Mouse (Mus musculus): ENCODE data around the gene Unc13a. TPM values are rescaled to one million over a fixed set of nuclear protein-coding genes. Genes with fewer than 3 reads are reported as not detected.
"Not testable (repeated sequence)": the region's sequence is repeated elsewhere in the genome, so short reads cannot be mapped to it uniquely, and the experiment has no call there.

Gene Unc13a
- polyA plus RNA-seq, 1 experiment from 2014 or later = 12.8 TPM

DNA sequence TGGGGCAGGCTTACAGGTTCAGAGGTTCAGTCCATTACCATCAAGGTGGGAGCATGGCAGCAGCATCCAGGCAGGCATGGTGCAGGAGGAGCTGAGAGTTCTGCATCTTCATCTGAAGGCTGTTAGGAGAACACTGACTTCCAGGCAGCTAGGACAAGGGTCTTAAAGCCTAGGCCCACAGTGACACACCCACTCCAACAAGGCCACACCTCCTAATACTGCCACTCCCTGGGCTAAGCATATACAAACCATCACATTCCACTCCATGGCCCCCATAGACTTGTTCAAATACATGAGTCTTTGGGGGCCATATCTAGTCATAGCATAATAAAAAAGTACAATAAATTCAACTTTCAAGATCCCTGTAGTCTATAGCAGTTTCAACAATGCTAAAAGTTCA lies 31.8 kb upstream of the Unc13a start:
- not testable (repeated sequence) for H3K36me3 ChIP-seq; H3K9ac ChIP-seq (replicated peaks); H3K4me2 ChIP-seq (replicated peaks); H3K27ac ChIP-seq (replicated peaks); H3K9me3 ChIP-seq; H3K4me1 ChIP-seq; H3K4me3 ChIP-seq; ATAC-seq (ENCODE audit: low FRiP score, low read depth)
- peaks cover 80% of the 10 kb centered on the region for H3K27me3 ChIP-seq

GRCm38 (mm10) chr8:71702923-71703322 lies 31.4 kb upstream of the Unc13a start:
- 85% methylated on average over 3 of the region's 3 CpGs for WGBS
- Histone ChIP-seq H3K9ac (replicated peaks) (no peak overlapping the region), H3K4me2 (replicated peaks) (no peak overlapping the region), H3K27me3 (peaks cover 80% of the 10 kb centered on the region), H3K4me3 (no peak overlapping the region), H3K27ac (replicated peaks) (no peak overlapping the region), H3K36me3 (no peaks in the 10 kb centered on the region), H3K4me1 (peaks cover 5% of the 10 kb centered on the region; the same call in 1 of the 2 replicates), H3K9me3 (no peaks in the 10 kb centered on the region)
- ATAC-seq (ENCODE audit: low FRiP score, low read depth) = no peak

- Histone ChIP-seq H3K9ac (replicated peaks) (no peak overlapping the region), H3K27ac (replicated peaks) (no peak overlapping the region), H3K4me2 (replicated peaks) (no peak overlapping the region), H3K36me3 (no peaks in the 10 kb centered on the region), H3K4me3 (no peak overlapping the region), H3K4me1 (peaks cover 5% of the 10 kb centered on the region; the same call in 1 of the 2 replicates), H3K9me3 (no peaks in the 10 kb centered on the region), H3K27me3 (peaks cover 80% of the 10 kb centered on the region)
- no peak for ATAC-seq (ENCODE audit: low FRiP score, low read depth)
- WGBS = 28% methylated on average over 4 of the region's 4 CpGs
Measured at GRCm38 (mm10) chr8:71702087-71702432, 30.5 kb upstream of the Unc13a start.

- Histone ChIP-seq H3K27me3 (peaks cover 81% of the 10 kb centered on the region), H3K9me3 (no peaks in the 10 kb centered on the region), H3K36me3 (no peaks in the 10 kb centered on the region), H3K27ac (replicated peaks) (no peak within 1 kb of the TSS), H3K4me3 (0 out of 2 replicates have a peak within 1 kb of the TSS, but pooled peaks have one; percentile 0), H3K4me1 (peaks cover 5% of the 10 kb centered on the region; the same call in 1 of the 2 replicates), H3K4me2 (replicated peaks) (0 out of 2 replicates have a peak within 1 kb of the TSS, but pooled peaks have one; percentile 4), H3K9ac (replicated peaks) (no peak within 1 kb of the TSS; the same call in 1 of the 2 replicates)
- 24% methylated on average over 33 of the region's 34 CpGs for WGBS
- no peak for ATAC-seq (ENCODE audit: low FRiP score, low read depth)
Measured at GRCm38 (mm10) chr8:71701414-71702086, 30.0 kb upstream of the Unc13a start, which contains the start of gene B3gnt3. Gene B3gnt3, minus strand, starts transcription at chr8:71701789.

- H3K27me3 ChIP-seq = peaks cover 84% of the 10 kb centered on the region
Measured at GRCm38 (mm10) chr8:71700493-71701269, 29.1 kb upstream of the Unc13a start.

GRCm38 (mm10) chr8:71695456-71695855 lies 23.9 kb upstream of the Unc13a start:
- not testable (repeated sequence) for H3K36me3 ChIP-seq; H3K9me3 ChIP-seq; H3K4me2 ChIP-seq (replicated peaks); H3K9ac ChIP-seq (replicated peaks); H3K4me3 ChIP-seq; H3K27ac ChIP-seq (replicated peaks); ATAC-seq (ENCODE audit: low FRiP score, low read depth)
- 66% methylated on average over 12 of the region's 12 CpGs for WGBS
- Histone ChIP-seq H3K4me1 (peaks cover 12% of the 10 kb centered on the region; the same call in 1 of the 2 replicates), H3K27me3 (peaks cover 90% of the 10 kb centered on the region)

More at GRCm38 (mm10) chr8:71700493-71701269, 29.1 kb upstream of the Unc13a start:
- H3K4me2 ChIP-seq (replicated peaks) = 0 out of 2 replicates have a peak overlapping the region, but pooled peaks have one; percentile 4
- no peaks in the 10 kb centered on the region for H3K36me3 ChIP-seq
- no peak overlapping the region; the same call in 1 of the 2 replicates for H3K9ac ChIP-seq (replicated peaks)
- WGBS = 12% methylated on average over 29 of the region's 29 CpGs
- no peak overlapping the region for H3K27ac ChIP-seq (replicated peaks)
- H3K4me3 ChIP-seq = 0 out of 2 replicates have a peak overlapping the region, but pooled peaks have one; percentile 0
- H3K4me1 ChIP-seq = peaks cover 5% of the 10 kb centered on the region; the same call in 1 of the 2 replicates
- ATAC-seq (ENCODE audit: low FRiP score, low read depth) = peak; percentile 16; the same call in 1 of the 2 replicates
- H3K9me3 ChIP-seq = no peaks in the 10 kb centered on the region

- ATAC-seq (ENCODE audit: low FRiP score, low read depth) = no peak
- Histone ChIP-seq H3K4me3 (peak overlapping the region; percentile 15), H3K27me3 (peaks cover 90% of the 10 kb centered on the region), H3K9me3 (no peaks in the 10 kb centered on the region), H3K4me2 (replicated peaks) (peak overlapping the region; percentile 21), H3K9ac (replicated peaks) (no peak overlapping the region), H3K27ac (replicated peaks) (no peak overlapping the region), H3K36me3 (no peaks in the 10 kb centered on the region), H3K4me1 (peaks cover 12% of the 10 kb centered on the region; the same call in 1 of the 2 replicates)
- 7% methylated on average over 68 of the region's 68 CpGs for WGBS
Measured at GRCm38 (mm10) chr8:71693166-71694041, 21.8 kb upstream of the Unc13a start.

GRCm38 (mm10) chr8:71692509-71692908 lies 21.0 kb upstream of the Unc13a start:
- 2% methylated on average over 30 of the region's 30 CpGs for WGBS
- no peak for ATAC-seq (ENCODE audit: low FRiP score, low read depth)
- Histone ChIP-seq H3K4me3 (no peak overlapping the region), H3K27ac (replicated peaks) (no peak overlapping the region), H3K27me3 (peaks cover 94% of the 10 kb centered on the region), H3K4me2 (replicated peaks) (no peak overlapping the region), H3K4me1 (peaks cover 12% of the 10 kb centered on the region; the same call in 1 of the 2 replicates), H3K36me3 (no peaks in the 10 kb centered on the region), H3K9me3 (no peaks in the 10 kb centered on the region), H3K9ac (replicated peaks) (no peak overlapping the region)

DNA sequence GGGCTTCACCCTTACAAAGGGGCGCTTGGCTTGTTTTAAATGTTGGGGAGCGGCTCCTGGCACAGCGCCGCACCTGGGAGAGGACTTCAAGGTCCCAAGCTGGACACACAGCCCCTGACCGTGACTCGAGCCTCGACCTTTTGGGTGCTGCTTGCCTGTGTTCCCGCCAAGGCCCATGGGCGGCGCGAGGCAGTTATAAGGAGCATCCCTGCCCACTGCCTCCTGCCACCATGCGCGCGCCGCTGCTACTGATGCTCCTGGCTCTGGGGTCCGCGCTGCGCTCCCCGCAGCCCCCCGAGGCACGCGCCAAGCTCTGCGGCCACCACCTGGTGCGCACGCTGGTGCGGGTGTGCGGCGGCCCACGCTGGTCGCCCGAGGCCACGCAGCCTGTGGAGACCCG lies 17.5 kb upstream of the Unc13a start, which contains the start of gene Insl3:
TSS of gene Insl3 (plus strand) at position 187 of the 400 bp plus-strand sequence.
- Histone ChIP-seq H3K4me1 (peaks cover 28% of the 10 kb centered on the region), H3K4me3 (no peak within 1 kb of the TSS), H3K4me2 (replicated peaks) (no peak within 1 kb of the TSS), H3K9ac (replicated peaks) (no peak within 1 kb of the TSS), H3K36me3 (no peaks in the 10 kb centered on the region), H3K27ac (replicated peaks) (no peak within 1 kb of the TSS), H3K9me3 (no peaks in the 10 kb centered on the region), H3K27me3 (peaks cover 100% of the 10 kb centered on the region)
- no peak for ATAC-seq (ENCODE audit: low FRiP score, low read depth)
- WGBS = 4% methylated on average over 31 of the region's 33 CpGs

DNA sequence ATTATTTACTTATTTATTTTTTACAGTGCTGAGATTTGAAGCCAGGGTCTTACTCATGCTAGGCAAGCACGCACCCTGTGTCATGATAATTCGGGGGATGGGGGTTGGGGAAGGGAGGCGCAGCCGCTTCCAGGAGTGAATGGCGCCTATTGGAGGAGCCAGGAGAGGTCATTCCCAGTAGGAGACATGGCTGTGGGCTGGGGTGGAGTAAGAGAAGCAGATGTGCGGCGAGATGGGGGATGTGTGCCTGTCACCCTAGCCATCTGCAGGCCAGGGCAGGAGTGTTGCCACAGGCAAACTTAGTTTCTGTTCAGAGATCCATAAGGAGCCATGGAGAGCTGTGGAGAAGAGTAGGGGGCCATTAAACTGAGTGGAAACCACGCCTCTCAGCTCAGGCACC lies 16.1 kb upstream of the Unc13a start:
- Histone ChIP-seq H3K9ac (replicated peaks) (no peak overlapping the region), H3K27me3 (peaks cover 100% of the 10 kb centered on the region), H3K9me3 (no peaks in the 10 kb centered on the region), H3K36me3 (no peaks in the 10 kb centered on the region), H3K27ac (replicated peaks) (no peak overlapping the region), H3K4me1 (peaks cover 18% of the 10 kb centered on the region), H3K4me2 (replicated peaks) (no peak overlapping the region), H3K4me3 (no peak overlapping the region)
- ATAC-seq (ENCODE audit: low FRiP score, low read depth) = no peak
- WGBS = 5% methylated on average over 8 of the region's 8 CpGs

GRCm38 (mm10) chr8:71686143-71686734 lies 14.7 kb upstream of the Unc13a start:
- Histone ChIP-seq H3K9me3 (no peaks in the 10 kb centered on the region), H3K27me3 (peaks cover 100% of the 10 kb centered on the region)
- peak; percentile 67 for ATAC-seq (ENCODE audit: low FRiP score, low read depth)

More at GRCm38 (mm10) chr8:71686143-71686734, 14.7 kb upstream of the Unc13a start:
- Histone ChIP-seq H3K9ac (replicated peaks) (no peak overlapping the region), H3K27ac (replicated peaks) (no peak overlapping the region), H3K36me3 (no peaks in the 10 kb centered on the region), H3K4me2 (replicated peaks) (peak overlapping the region; percentile 46), H3K4me1 (peaks cover 16% of the 10 kb centered on the region), H3K4me3 (peak overlapping the region; percentile 31)
- under 1% methylated on average over 23 of the region's 23 CpGs for WGBS
